Mouse (Mus musculus) thymus, adult 2 months (tissue): ENCODE results near the gene Srbd1. TPM values are rescaled to one million over a fixed set of nuclear protein-coding genes. Genes with fewer than 3 reads are reported as not detected.

Source experiments
- DNase-seq: peaks from one replicate; pipeline ENCODE4 v3.0.0; 2021
- H3K27ac ChIP-seq: fragments of 200-500 bp; 2 replicates; pipeline ENCODE4 v1.5.1; 2012; ENCODE audit warnings: low read length, control low read depth; ENCODE audit not compliant: control insufficient read depth, insufficient read depth
- H3K27me3 ChIP-seq: fragments of 200-500 bp; 2 replicates; pipeline ENCODE4 v1.6.1; 2012; ENCODE audit warnings: mild to moderate bottlenecking, low read length, moderate library complexity, mixed read lengths; ENCODE audit not compliant: control insufficient read depth, insufficient read depth
- H3K36me3 ChIP-seq: fragments of 200-500 bp; 2 replicates; pipeline ENCODE4 v1.6.1; 2012; ENCODE audit warnings: mild to moderate bottlenecking, low read length, moderate library complexity; ENCODE audit not compliant: control insufficient read depth, insufficient read depth
- H3K4me1 ChIP-seq: fragments of 200-500 bp; replicated peaks from 2 replicates; pipeline ENCODE4 v1.6.1; 2012; ENCODE audit warnings: low read length; ENCODE audit not compliant: control insufficient read depth, insufficient read depth
- H3K4me3 ChIP-seq: fragments of 200-500 bp; 2 replicates; pipeline ENCODE4 v1.5.1; 2012; ENCODE audit warnings: mild to moderate bottlenecking, low read length, control low read depth, moderate library complexity; ENCODE audit not compliant: control insufficient read depth, insufficient read depth
- CTCF ChIP-seq: fragments of 200-500 bp; IDR thresholded peaks from 2 replicates; pipeline ENCODE4 v1.5.1; 2012; ENCODE audit warnings: mild to moderate bottlenecking, control low read depth, low read length, moderate library complexity, borderline replicate concordance; ENCODE audit not compliant: control insufficient read depth, poor library complexity, insufficient read depth; ENCODE audit errors: extremely low read depth
- POLR2A ChIP-seq: fragments of 200-500 bp; IDR thresholded peaks from 2 replicates; pipeline ENCODE4 v1.6.1; 2012; ENCODE audit warnings: mild to moderate bottlenecking, low read length, control low read depth, moderate library complexity; ENCODE audit not compliant: control insufficient read depth, poor library complexity, insufficient read depth; ENCODE audit errors: extremely low read depth
- WGBS: fragments of 180-500 bp; shearing (Covaris S2); methylation state at CpG from one replicate; pipeline ENCODE4 v1.1.7; 2018; 5-methylcytosine and 5-hydroxymethylcytosine counted together
- polyA plus RNA-seq: library from polyadenylated mRNA; depleted of rRNA; stranded (reverse); fragments of >200 nt; gene quantifications from 2 replicates; pipeline ENCODE4 v1.2.3, GENCODE M21; 2012

Srbd1 gene
- polyA plus RNA-seq, 1 experiment = 3.2 TPM

DNA sequence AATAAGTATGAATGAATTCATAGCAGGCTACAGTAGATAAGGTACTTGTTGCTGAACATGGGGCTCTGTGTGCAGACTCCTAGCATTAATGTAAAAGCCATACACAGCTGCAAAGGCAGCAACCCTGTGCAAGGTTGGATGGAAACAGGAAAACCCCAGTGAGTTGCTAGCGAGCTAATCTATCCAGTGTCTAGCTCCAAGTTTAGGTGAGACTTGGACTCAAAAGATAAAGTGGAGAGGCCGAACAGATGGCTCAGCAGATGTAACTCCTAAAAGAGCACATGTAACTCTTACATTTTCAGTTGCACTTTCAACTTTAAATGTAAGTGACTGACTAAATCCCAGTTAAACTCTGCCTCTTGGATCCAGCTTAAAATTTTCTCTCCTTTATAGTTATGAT is 48.1 kb downstream of the Srbd1 start:
- Histone ChIP-seq H3K27me3 (no peaks in the 10 kb centered on the region), H3K4me1 (no peaks in the 10 kb centered on the region), H3K27ac (no peak overlapping the region), H3K36me3 (peaks cover 13% of the 10 kb centered on the region), H3K4me3 (no peak overlapping the region)
- WGBS = 92% methylated on average over 2 of the region's 2 CpGs
- TF ChIP-seq CTCF (no peak), POLR2A (no peak)
- DNase-seq = no peak

DNA sequence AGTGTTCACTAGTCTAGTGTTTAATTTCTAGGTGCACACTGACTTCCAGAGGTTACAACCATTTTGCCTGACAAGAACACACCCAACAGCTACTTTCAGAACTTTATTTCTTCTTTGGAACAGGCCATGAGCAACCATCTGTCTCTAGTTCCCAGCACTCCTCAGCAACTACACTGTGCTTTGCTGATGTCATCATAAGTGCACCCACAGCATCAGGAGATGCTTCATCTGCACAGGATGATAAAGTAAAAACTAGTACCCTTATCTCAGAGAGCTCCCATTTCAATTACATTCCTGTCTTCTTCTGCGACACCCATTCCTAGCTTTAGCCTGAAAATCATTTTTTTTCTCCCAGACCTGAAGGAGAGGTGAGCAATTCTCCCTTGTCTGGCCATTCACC is 51.9 kb downstream of the Srbd1 start:
- 96% methylated on average over 1 of the region's 1 CpGs for WGBS
- Histone ChIP-seq H3K4me1 (no peaks in the 10 kb centered on the region), H3K27me3 (no peaks in the 10 kb centered on the region), H3K4me3 (no peak overlapping the region), H3K27ac (no peak overlapping the region), H3K36me3 (peaks cover 7% of the 10 kb centered on the region; the same call in 1 of the 2 replicates)
- DNase-seq = no peak
- TF ChIP-seq POLR2A (no peak), CTCF (no peak)

DNA sequence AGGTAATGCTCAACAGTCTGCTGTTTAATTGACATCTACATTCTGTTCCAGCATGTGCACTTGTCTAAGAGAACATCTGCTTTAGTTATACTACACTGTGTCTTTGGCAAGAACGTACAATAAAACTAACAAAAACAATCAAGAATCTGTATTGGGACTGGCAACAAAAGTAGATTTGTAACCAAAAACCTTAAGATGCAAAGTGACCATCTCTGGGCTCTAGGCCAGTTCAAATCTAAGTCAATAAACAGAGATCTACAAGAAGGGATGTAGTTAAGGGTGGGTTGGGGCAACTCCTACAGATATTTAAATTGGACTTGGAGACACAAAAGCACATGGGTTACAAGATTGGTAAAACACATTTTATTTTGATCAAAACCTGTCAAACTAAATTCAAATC is 53.3 kb downstream of the Srbd1 start:
- DNase-seq = no peak
- TF ChIP-seq CTCF (no peak), POLR2A (no peak)
- no peaks in the 10 kb centered on the region for H3K27me3 ChIP-seq
- H3K27ac ChIP-seq = no peak overlapping the region
- H3K4me1 ChIP-seq = no peaks in the 10 kb centered on the region
- no peaks in the 10 kb centered on the region for H3K36me3 ChIP-seq
- H3K4me3 ChIP-seq = no peak overlapping the region
- 94% methylated on average over 1 of the region's 1 CpGs for WGBS

DNA sequence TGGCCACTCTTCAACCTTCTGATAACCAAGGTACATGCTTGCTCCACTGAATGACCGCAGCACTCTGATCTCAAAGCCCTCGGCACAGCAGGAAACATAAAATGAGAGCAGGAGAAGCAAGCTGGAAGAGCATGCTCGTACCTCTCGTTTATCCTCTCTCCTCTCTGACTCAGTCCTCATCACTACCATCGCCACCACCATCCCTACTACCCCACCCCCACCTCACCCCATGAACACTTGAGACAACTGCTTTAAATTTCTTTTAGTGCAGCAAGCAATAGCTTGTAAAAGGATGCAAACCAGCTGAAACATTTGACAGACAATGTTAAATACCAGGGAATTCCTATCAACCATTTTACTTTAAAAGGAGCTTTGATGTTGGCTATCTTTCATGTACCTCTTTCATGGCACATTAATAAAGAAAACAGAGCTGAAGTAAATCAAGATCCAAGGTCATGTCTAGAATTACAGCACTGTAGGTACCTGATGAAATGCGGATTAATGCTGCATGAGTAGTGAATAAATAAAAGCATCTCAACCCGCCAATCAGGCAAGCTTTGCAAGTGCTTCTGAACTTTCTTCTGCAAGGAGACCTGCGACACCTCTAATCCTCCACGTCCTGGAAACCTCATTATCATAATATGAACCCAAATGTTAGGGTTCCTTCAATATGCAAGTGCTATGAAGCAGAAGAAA is 54.9 kb downstream of the Srbd1 start:
- Histone ChIP-seq H3K27ac (no peak overlapping the region), H3K4me1 (no peaks in the 10 kb centered on the region), H3K4me3 (no peak overlapping the region), H3K36me3 (no peaks in the 10 kb centered on the region), H3K27me3 (no peaks in the 10 kb centered on the region)
- no peak for DNase-seq
- WGBS = 94% methylated on average over 9 of the region's 9 CpGs
- TF ChIP-seq CTCF (no peak), POLR2A (no peak)

DNA sequence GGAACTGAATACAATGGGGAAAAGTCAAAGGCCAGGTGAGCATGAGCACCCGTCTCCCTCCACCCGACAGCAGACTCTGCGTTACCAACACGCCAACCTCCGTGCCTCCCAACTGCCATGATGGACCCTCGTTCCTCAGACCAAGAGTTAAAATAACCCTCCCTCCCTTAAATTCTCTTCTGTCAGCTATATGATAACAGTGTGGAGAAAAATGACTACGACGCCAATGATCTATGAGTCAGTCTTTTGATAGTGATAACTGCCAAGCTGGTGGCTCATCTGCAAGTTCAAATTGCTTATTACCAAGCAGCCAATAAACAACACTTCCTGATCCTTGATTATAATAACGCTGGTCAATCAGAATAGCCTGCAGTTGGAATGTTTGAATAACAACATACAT is 57.1 kb downstream of the Srbd1 start:
- WGBS = 99% methylated on average over 9 of the region's 9 CpGs
- no peak overlapping the region for H3K4me3 ChIP-seq
- H3K27ac ChIP-seq = no peak overlapping the region
- no peaks in the 10 kb centered on the region for H3K36me3 ChIP-seq
- no peaks in the 10 kb centered on the region for H3K4me1 ChIP-seq
- no peak for TF ChIP-seq CTCF
- no peak for TF ChIP-seq POLR2A
- no peak for DNase-seq
- no peaks in the 10 kb centered on the region for H3K27me3 ChIP-seq

DNA sequence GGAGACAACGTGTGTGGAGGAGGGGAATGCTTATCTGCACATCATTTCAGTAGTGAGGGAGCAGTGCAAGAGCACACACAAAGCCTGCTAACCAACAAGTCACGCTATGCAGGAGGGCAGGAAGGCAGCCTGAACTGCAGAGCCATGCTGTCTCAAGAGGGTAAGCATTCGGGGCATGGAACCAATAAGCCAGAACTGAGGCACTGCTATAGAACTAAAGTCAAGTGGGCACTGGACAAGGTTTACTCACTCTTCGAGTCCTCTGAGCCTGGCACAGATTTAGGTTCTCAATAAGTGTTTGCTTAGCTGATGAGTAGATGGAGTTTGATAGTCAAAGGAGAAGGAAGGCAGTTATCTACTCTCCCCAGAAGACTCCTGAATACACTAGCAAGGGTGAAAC is 58.8 kb downstream of the Srbd1 start:
- no peak for DNase-seq
- Histone ChIP-seq H3K27me3 (no peaks in the 10 kb centered on the region), H3K36me3 (no peaks in the 10 kb centered on the region), H3K27ac (no peak overlapping the region), H3K4me1 (no peaks in the 10 kb centered on the region), H3K4me3 (no peak overlapping the region)
- 93% methylated on average over 4 of the region's 4 CpGs for WGBS
- TF ChIP-seq CTCF = no peak
- no peak for TF ChIP-seq POLR2A

DNA sequence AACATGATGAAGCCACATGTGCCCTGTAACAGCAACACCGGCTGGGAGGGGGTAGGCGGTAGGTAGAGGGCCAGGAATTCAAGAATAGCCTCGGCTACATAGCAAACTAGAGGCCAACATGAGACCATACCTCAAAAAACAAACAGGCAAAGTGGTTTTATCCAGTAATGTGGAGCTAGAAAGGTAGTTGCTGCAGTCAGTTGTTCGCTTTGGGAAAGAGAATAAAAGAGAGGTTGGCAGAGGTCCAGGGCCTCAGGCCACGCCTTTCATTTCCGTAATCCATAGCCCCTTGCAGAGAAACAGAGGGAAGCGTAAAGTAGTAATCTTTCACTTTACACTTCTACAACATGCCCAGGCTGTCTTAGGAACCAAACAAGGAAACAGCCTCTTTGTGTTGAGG is 61.8 kb downstream of the Srbd1 start:
- Histone ChIP-seq H3K36me3 (no peaks in the 10 kb centered on the region), H3K27ac (no peak overlapping the region)
- 93% methylated on average over 7 of the region's 7 CpGs for WGBS

More for the DNA sequence above, 61.8 kb downstream of the Srbd1 start:
- no peak for DNase-seq
- Histone ChIP-seq H3K4me1 (no peaks in the 10 kb centered on the region), H3K27me3 (no peaks in the 10 kb centered on the region), H3K4me3 (no peak overlapping the region)
- TF ChIP-seq CTCF (no peak), POLR2A (no peak)
